Mouse (Mus musculus) myocyte (in vitro differentiated cells): Measurements from ENCODE around the gene Foxs1. TPM values are rescaled to one million over a fixed set of nuclear protein-coding genes. Genes with fewer than 3 reads are reported as not detected.
A peak's percentile ranks its signal among the peaks of the same experiment; 100 is the strongest.

Source experiments
- H3K27me3 ChIP-seq: one replicate; pipeline ENCODE4 v1.6.1; 2011; ENCODE audit not compliant: control insufficient read depth, insufficient read depth, insufficient read length
- H3K36me3 ChIP-seq: one replicate; pipeline ENCODE4 v1.6.1; 2011; ENCODE audit not compliant: control insufficient read depth, insufficient read depth
- H3K4me2 ChIP-seq: one replicate; pipeline ENCODE4 v1.6.1; 2011; ENCODE audit warnings: low read depth, control low read depth
- H3K4me3 ChIP-seq: one replicate; pipeline ENCODE4 v1.5.1; 2011; ENCODE audit warnings: mild to moderate bottlenecking, control low read depth, moderate library complexity
- H3K79me2 ChIP-seq: one replicate; pipeline ENCODE4 v1.6.1; 2011; ENCODE audit not compliant: control insufficient read depth, insufficient read depth
- H3ac ChIP-seq: one replicate; pipeline ENCODE4 v1.6.1; 2011; ENCODE audit not compliant: control insufficient read depth, insufficient read length
- CEBPB ChIP-seq: IDR thresholded peaks from 2 replicates; pipeline ENCODE4 v1.6.1; 2011; ENCODE audit warnings: mild to moderate bottlenecking, moderate library complexity; ENCODE audit not compliant: poor library complexity, insufficient read depth, severe bottlenecking
- E2F4 ChIP-seq: IDR thresholded peaks from one replicate; pipeline ENCODE4 v1.6.1; 2011; ENCODE audit warnings: mild to moderate bottlenecking, control low read depth, moderate library complexity; ENCODE audit not compliant: insufficient read depth
- MAX ChIP-seq: IDR thresholded peaks from one replicate; pipeline ENCODE4 v1.6.1; 2011; ENCODE audit warnings: low read depth, mild to moderate bottlenecking, control low read depth
- MYOD1 ChIP-seq, 3 experiments: IDR thresholded peaks; one replicate each; pipeline ENCODE4 v1.6.1; 2011; ENCODE audit warnings: control low read depth in 2 of 3, low read depth in 2 of 3, mild to moderate bottlenecking in 2 of 3, moderate library complexity in 1 of 3; ENCODE audit not compliant: insufficient read length in 2 of 3, control insufficient read depth in 1 of 3
- MYOG ChIP-seq, 3 experiments: IDR thresholded peaks; one replicate each; pipeline ENCODE4 v1.6.1; 2011; ENCODE audit warnings: control low read depth in 2 of 3, low read depth in 2 of 3, mild to moderate bottlenecking in 2 of 3; ENCODE audit not compliant: insufficient read length in 2 of 3, control insufficient read depth in 1 of 3, insufficient read depth in 1 of 3
- POLR2A ChIP-seq: IDR thresholded peaks from one replicate; pipeline ENCODE4 v1.6.1; 2011; ENCODE audit warnings: low read depth, mild to moderate bottlenecking, control low read depth, moderate library complexity; ENCODE audit not compliant: insufficient read length
- POLR2AphosphoS2 ChIP-seq: IDR thresholded peaks from one replicate; pipeline ENCODE4 v1.6.1; 2011; ENCODE audit warnings: low read depth, control low read depth; ENCODE audit not compliant: insufficient read length
- REST ChIP-seq: IDR thresholded peaks from one replicate; pipeline ENCODE4 v1.6.1; 2011; ENCODE audit warnings: mild to moderate bottlenecking, control low read depth, moderate library complexity; ENCODE audit not compliant: insufficient read depth, insufficient read length
- SRF ChIP-seq: IDR thresholded peaks from one replicate; pipeline ENCODE4 v1.6.1; 2011; ENCODE audit warnings: low read depth; ENCODE audit not compliant: control insufficient read depth, insufficient read length
- TCF12 ChIP-seq: IDR thresholded peaks from one replicate; pipeline ENCODE4 v1.6.1; 2011; ENCODE audit warnings: mild to moderate bottlenecking, control low read depth; ENCODE audit not compliant: poor library complexity, insufficient read depth, severe bottlenecking
- TCF3 ChIP-seq: IDR thresholded peaks from one replicate; pipeline ENCODE4 v1.6.1; 2011; ENCODE audit warnings: low read depth, control low read depth; ENCODE audit not compliant: insufficient read length
- USF1 ChIP-seq: IDR thresholded peaks from one replicate; pipeline ENCODE4 v1.6.1; 2011; ENCODE audit warnings: low read depth, mild to moderate bottlenecking, control low read depth, moderate library complexity
- polyA plus RNA-seq: library from polyadenylated mRNA; unstranded; fragments of >200 nt; fragmentation: generic; extraction: Trizol; gene quantifications from one replicate; pipeline ENCODE4 v1.2.1, GENCODE M21; 2012; ENCODE audit warnings: missing spikeins

The Foxs1 gene
- polyA plus RNA-seq, 1 experiment: 31.3 TPM

DNA sequence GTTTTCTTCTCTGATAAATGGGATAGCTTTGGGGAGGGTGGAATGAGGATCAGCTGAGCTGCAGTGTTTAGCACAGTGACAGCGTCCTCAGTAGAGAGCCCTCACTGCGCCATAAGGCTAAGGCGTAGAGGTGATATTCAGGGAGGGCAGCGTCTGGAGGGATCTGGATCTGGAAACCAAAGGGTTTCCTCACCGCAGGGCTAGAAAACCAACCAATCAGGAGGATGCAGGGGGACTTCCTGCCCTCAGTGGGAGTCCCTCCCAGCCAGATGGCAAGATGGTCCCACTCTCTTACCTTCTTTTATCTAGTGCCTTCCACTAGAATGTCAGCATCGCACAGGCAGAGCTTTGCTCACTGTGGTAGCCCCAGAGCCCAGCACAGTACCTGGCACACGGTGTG, 8.8 kb upstream of the Foxs1 start:
- no peaks in the 10 kb centered on the region for H3K36me3 ChIP-seq
- H3K27me3 ChIP-seq: peaks cover 49% of the 10 kb centered on the region
- H3K4me2 ChIP-seq: no peak overlapping the region
- H3K79me2 ChIP-seq: no peaks in the 10 kb centered on the region
- H3K4me3 ChIP-seq: no peak overlapping the region
- TF ChIP-seq E2F4 (no peak), TCF3 (no peak), TCF12 (no peak), MYOG (IDR thresholded peaks at IDR 0.05; ENCODE audit: control insufficient read depth in 1 of 3, insufficient read depth in 1 of 3, insufficient read length in 2 of 3, low read depth in 2 of 3) (no peak), REST (no peak), SRF (no peak), POLR2A (no peak), POLR2AphosphoS2 (no peak), CEBPB (no peak), MAX (no peak), MYOD1 (IDR thresholded peaks at IDR 0.05; ENCODE audit: control insufficient read depth in 1 of 3, insufficient read length in 2 of 3, low read depth in 2 of 3) (no peak), USF1 (no peak)
- no peak overlapping the region for H3ac ChIP-seq

DNA sequence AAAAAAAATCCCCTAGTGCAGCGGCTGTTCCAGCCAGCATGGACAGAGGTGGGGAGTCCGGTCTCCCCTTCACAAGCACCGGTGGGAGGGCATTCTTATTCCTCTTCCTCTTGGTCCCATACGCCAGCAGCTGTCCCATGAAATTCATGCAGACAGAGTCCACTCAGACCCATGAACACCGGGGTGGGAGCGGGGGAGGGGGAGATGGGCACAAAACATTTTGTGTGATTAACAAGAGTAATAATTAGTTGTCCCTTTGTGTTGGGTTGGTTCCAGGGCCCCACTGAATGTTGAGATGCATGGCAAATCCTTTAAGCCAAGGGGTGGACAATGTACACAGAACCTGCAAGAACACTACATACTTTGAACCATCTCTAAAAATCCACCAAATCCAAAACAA, 8.1 kb upstream of the Foxs1 start:
- no peak overlapping the region for H3K4me3 ChIP-seq
- H3K36me3 ChIP-seq: no peaks in the 10 kb centered on the region
- H3K4me2 ChIP-seq: no peak overlapping the region
- TF ChIP-seq REST: no peak
- TF ChIP-seq TCF12: no peak
- no peak for TF ChIP-seq MYOG (IDR thresholded peaks at IDR 0.05; ENCODE audit: control insufficient read depth in 1 of 3, insufficient read depth in 1 of 3, insufficient read length in 2 of 3, low read depth in 2 of 3)
- no peak for TF ChIP-seq CEBPB
- no peak for TF ChIP-seq USF1
- H3K27me3 ChIP-seq: peaks cover 42% of the 10 kb centered on the region
- no peak overlapping the region for H3ac ChIP-seq
- no peaks in the 10 kb centered on the region for H3K79me2 ChIP-seq

DNA sequence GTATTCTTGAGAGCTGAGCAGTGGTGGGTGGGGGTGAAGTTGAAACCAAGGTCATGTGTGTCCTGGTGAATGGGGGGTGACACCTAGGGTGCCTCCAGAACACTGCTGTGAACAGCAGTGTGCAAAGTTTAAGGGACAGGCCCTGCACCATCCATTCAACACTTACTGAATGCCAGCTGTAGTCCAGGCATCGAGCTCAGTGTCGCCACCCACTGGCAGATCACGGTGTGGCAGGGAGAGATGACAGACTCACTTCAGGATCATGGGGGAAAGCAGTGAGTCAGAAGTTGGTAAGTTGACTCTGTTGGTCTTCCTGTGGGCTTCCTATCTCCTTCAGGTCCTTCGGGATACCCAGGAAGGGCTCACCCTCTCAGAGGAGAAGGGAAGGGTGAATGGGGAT, 6.8 kb upstream of the Foxs1 start:
- Histone ChIP-seq H3K27me3 (peaks cover 30% of the 10 kb centered on the region), H3ac (no peak overlapping the region), H3K79me2 (no peaks in the 10 kb centered on the region), H3K36me3 (no peaks in the 10 kb centered on the region), H3K4me3 (no peak overlapping the region), H3K4me2 (no peak overlapping the region)
- TF ChIP-seq MYOD1 (IDR thresholded peaks at IDR 0.05; ENCODE audit: control insufficient read depth in 1 of 3, insufficient read length in 2 of 3, low read depth in 2 of 3) (no peak), MAX (no peak), USF1 (no peak), SRF (no peak)

DNA sequence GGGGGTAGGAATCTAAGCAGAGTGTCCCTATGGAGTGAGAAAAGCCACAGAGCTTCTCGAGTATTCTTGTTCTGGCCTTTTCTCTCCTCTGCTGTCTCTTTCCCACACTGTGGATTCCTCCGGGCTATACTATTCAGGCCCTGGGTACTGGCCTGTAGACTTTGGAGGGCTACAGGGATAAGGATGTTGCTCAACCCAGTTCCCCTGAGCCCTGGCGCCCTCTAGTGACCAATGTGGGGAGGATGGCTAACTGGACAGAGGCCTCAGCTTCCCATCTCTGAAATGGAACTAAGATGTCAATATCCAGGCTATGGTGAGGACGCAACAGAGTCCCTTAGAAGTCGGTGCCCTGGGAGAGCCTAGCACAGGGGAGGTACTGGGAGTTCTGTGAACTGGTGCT, 606 bp upstream of the Foxs1 start:
- Histone ChIP-seq H3K4me2 (peak overlapping the region; percentile 89), H3K27me3 (no peaks in the 10 kb centered on the region), H3K79me2 (peaks cover 39% of the 10 kb centered on the region), H3K4me3 (peak overlapping the region; percentile 84), H3K36me3 (no peaks in the 10 kb centered on the region), H3ac (peak overlapping the region; percentile 9)
- TF ChIP-seq CEBPB: peak; percentile 81
- no peak for TF ChIP-seq POLR2A

DNA sequence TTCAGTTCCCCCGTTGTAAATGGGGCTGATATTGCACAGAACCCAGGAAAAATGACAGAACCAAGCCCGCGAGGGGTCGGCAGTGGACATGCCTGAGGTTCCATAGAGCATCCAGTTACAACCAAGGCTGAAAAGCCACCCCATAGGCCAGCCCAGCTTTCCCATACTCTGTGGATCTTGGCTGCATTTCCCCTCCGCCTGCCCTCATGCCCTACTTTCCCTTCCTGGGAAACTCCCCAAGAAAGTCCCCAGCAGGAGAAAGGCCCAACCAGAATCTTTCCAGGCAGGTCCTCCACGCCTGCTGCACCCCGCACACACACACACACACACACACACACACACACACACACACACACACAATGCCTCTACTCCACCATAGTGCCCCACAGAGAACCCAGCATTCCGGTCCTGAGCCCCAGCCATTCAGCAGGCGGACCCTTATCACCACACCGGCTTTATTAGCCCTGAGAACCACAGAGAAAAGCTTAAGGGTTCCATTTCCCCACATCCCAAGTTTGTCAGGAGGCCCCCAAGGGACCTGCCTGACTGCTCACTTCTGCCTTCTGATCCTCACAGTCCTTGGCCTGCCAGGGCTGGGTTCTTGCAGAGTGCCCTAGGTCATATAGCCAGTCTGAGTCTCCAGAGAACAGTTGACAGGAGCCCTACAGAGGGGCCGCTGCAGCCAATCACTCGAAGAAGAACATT, 1.4 kb downstream of the Foxs1 start:
- peak overlapping the region; percentile 84 for H3K4me3 ChIP-seq
- no peaks in the 10 kb centered on the region for H3K36me3 ChIP-seq
- TF ChIP-seq CEBPB (no peak), MAX (no peak), E2F4 (no peak), MYOD1 (IDR thresholded peaks at IDR 0.05; ENCODE audit: control insufficient read depth in 1 of 3, insufficient read length in 2 of 3, low read depth in 2 of 3) (no peak), MYOG (IDR thresholded peaks at IDR 0.05; ENCODE audit: control insufficient read depth in 1 of 3, insufficient read depth in 1 of 3, insufficient read length in 2 of 3, low read depth in 2 of 3) (no peak), REST (no peak), SRF (no peak), POLR2AphosphoS2 (no peak), TCF3 (no peak), USF1 (no peak), POLR2A (no peak)
- peak overlapping the region; percentile 89 for H3K4me2 ChIP-seq
- H3K27me3 ChIP-seq: no peaks in the 10 kb centered on the region
- peaks cover 39% of the 10 kb centered on the region for H3K79me2 ChIP-seq
- H3ac ChIP-seq: peak overlapping the region; percentile 9
